Mouse (Mus musculus) R1 (cell line): ENCODE results near the gene Tbx1.
"Not testable (repeated sequence)": the region's sequence is repeated elsewhere in the genome, so short reads cannot be mapped to it uniquely, and the experiment has no call there.

Experiments
- DNase-seq: peaks from one replicate; pipeline ENCODE4 v3.0.0-alpha.2; 2018; ENCODE audit warnings: low read depth, low spot score

Gene Tbx1

DNA sequence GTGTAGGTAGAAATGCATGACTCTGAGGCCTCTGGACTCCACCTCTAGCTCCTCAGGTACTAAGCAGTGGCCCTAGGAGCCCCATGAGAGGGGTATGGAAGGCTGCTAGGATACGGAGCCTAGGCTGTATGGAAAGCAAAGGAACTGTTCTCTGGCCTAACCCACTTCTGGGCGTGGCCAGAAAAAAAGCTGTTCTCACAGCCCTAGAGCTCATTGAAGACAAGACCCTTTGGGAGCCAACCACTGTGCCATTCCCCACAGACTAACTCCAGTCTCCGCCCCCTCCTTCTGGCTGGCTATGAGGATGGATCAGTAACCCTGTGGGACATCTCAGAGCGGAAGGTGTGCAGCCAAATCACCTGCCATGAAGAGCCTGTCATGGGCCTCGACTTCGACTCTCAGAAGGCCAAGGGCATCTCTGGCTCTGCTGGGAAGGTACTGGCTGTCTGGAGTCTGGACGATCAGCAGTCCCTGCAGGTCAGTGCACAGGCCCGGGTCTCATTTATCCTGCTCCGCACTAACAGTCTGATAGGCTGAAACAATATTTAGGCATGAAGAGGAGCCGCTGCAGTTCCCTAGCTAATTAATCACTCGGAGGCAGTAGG lies 38.3 kb downstream of the Tbx1 start:
- peak; percentile 60 for DNase-seq

DNA sequence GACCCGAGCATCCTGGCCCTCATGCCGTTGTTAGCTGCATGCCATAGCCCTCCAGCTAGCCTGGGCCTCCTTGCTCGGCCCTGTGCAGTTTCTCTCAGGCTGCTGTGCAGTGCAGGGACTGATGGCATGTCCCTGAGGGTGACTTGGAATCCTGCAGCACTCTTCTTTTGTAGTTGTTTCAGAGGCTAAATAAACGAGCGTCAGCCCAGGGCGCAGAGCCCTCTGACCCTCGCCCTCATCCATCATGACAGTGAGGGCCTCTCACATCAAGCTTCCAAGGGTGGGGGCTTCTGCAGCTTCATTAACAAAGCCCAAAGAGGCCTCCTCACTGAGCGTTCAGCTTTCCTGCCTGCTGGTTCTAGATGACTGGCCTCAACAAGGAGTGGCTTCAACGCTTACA lies 38.9 kb downstream of the Tbx1 start:
- no peak for DNase-seq

DNA sequence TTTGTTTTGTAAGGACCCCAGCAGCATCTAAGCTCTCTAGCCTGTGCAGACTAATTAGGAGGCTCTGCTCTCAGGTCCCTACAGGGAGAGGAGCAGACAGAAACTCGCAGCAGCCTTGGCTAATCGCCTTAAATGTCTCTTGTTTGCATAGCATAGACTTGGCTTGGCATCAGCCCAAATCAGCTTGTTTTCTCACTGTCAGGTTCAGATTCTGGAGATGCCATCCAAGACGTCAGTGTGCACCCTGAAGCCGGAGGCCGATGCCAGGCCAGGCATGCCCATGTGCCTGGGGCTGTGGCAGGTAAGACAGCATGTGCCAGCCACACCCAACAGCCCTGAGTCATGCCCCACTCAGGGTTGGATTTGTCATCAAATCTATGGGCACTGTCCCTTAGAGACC lies 42.6 kb downstream of the Tbx1 start:
- no peak for DNase-seq

DNA sequence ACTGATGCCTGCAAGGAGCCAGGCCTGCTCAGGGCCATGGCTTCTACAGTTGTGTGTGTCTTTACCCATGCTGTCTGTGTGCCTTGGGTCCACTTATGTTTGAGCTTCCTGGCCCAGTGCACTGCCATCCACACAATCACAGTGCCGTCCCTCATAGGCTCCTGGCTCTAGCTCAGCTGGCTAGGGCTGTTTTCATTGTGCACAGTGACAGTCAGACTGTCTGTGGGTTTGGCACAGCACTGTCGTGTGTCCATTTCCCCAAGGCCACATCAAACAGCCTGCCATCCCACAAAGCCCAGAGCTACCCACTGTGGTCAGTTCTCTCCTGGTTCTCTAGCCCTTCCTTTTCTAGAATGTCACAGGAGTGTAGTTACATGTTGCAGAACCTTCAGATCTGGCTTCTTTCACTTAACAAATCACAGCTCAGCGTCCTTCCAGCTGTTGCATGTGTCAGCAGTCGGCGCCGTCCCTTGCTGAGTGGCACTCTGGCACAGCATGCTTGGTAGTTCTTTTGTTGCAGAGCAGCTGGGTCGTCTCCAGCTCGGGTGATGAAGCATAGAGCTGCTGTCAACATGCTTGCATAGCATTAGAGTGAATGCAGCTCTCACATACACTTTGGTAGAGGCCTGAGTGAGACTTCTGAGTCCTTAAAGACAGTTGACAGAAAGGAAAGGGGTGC lies 47.2 kb downstream of the Tbx1 start:
- DNase-seq: no peak

DNA sequence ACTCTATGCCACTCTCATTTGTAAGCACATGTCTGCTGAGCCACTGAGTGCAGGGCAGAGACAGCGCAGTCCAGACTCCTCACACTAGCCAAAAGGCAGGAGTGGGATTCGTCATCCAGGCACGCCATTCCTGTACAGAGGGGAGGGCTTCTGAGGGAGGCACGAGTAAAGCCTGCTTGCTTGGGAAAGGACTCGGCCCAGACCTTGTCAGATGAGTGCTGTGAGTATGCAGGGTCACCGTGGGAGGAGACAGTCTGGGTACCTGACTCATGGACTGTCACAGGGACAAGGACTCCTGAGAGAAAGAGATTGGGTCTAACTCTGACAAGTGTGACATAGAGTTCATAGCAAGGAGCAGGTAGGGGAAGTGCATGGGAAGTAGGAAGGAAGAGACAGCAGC lies 51.2 kb downstream of the Tbx1 start:
- no peak for DNase-seq

DNA sequence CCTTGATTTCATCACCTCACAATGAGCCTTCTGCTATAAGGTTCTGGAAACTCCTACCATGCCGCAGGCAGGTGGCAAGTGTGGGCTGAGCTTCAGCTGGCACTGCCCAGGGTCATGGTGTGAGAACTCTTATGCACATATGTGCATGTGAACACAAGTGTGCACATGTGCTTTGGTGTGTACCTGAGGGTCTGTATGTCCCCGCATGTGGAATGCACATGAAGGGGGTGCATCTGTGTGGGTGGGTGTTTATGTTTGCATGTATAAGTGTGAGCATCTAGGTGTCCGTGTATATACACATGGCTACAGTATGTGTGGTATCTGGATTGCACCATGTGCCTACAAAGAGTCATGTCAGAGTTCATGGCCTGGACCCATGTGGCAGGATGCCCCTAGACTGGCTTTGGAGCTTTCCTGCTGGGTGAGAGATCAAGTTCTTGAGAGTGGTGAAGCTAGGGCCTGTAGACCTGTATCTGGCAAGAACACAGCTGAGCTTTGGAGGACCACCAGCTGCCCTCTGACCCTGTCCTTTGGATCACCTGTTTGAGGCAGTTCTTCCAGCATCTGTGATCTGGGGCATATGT lies 53.0 kb downstream of the Tbx1 start:
- DNase-seq: no peak

DNA sequence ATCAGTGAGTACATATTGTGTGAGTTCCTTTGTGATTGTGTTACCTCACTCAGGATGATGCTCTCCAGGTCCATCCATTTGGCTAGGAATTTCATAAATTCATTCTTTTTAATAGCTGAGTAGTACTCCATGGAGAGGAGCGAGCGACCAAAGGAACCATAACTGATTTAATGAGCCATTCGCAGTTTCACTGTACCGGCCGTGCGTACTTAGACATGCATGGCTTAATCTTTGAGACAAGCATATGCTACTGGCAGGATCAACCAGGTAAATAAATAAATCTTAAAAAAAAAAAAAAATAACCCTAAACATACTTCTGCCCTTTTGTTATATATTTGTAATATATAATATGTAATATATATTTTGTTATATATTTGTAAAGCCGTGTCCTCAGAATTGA lies 57.4 kb downstream of the Tbx1 start:
- not testable (repeated sequence) for DNase-seq
